Mouse (Mus musculus): ENCODE measurements around the gene Tctn3. TPM values are rescaled to one million over a fixed set of nuclear protein-coding genes. Genes with fewer than 3 reads are reported as not detected.

Tctn3 gene
- polyA plus RNA-seq, 1 experiment from 2014 or later: 10.6 TPM

DNA sequence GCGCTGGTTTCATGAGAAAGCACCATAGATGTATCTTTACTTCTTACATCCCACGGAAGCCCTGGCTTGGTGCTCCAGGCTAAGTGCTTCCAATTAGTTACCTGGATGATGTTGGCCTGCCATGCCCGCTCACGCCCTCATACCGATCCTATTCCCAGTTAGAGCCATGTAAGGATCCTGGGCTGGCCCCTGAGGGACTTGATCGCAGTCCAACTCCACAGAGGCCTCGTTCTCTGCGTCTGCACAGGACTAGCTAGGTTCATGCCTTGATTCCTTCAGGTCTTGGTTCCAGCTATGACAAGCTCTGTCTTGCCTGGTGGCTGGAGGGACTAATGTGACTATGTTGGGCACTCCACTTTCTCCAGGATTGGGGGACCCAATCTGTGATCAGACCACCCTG is 56.9 kb downstream of the Tctn3 start:
- no peak for ATAC-seq
- no peaks in the 10 kb centered on the region for H3K9me3 ChIP-seq (ENCODE audit: control insufficient read depth, low read length)
- no peak overlapping the region for H3K4me3 ChIP-seq (ENCODE audit: low read length)
- H3K4me1 ChIP-seq (ENCODE audit: control insufficient read depth, insufficient read depth, low read length): peaks cover 12% of the 10 kb centered on the region; the same call in 1 of the 2 replicates
- peaks cover 26% of the 10 kb centered on the region for H3K36me3 ChIP-seq (ENCODE audit: control insufficient read depth, insufficient read depth, low read length)
- H3K27ac ChIP-seq (ENCODE audit: low read length): no peak overlapping the region
- no peak overlapping the region for H3K9ac ChIP-seq (ENCODE audit: low read depth, low read length)
- H3K27me3 ChIP-seq (replicated peaks; ENCODE audit: control insufficient read depth, insufficient read depth, low read length): no peaks in the 10 kb centered on the region
- no peak overlapping the region for H3K4me2 ChIP-seq (ENCODE audit: low read depth, low read length)
- 95% methylated on average over 8 of the region's 8 CpGs for WGBS

DNA sequence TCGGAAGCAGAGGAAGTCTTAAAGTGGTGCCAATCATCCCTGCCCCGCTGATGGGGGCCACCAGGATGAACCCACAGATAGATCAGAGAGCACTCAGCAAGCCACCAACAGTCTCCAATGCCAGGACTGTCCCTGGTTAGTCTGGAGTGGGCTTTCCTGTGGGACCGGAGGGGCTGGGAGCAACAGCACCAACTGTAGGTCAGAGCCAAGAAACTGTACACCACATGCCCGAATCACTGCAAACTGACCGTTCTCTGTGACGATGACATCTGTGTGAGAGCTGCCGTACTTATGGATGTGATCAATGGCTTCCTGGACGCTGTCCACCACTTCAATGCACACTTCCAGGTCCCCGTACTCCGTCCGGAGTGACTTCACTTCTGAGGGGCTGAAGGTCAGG is 57.7 kb downstream of the Tctn3 start:
- WGBS: 58% methylated on average over 11 of the region's 11 CpGs
- no peak overlapping the region for H3K9ac ChIP-seq (ENCODE audit: low read depth, low read length)
- H3K27ac ChIP-seq (ENCODE audit: low read length): peak overlapping the region; percentile 66
- no peaks in the 10 kb centered on the region for H3K27me3 ChIP-seq (replicated peaks; ENCODE audit: control insufficient read depth, insufficient read depth, low read length)
- no peaks in the 10 kb centered on the region for H3K9me3 ChIP-seq (ENCODE audit: control insufficient read depth, low read length)
- no peak overlapping the region for H3K4me2 ChIP-seq (ENCODE audit: low read depth, low read length)
- peaks cover 26% of the 10 kb centered on the region for H3K36me3 ChIP-seq (ENCODE audit: control insufficient read depth, insufficient read depth, low read length)
- H3K4me1 ChIP-seq (ENCODE audit: control insufficient read depth, insufficient read depth, low read length): peaks cover 12% of the 10 kb centered on the region; the same call in 1 of the 2 replicates
- H3K4me3 ChIP-seq (ENCODE audit: low read length): no peak overlapping the region
- ATAC-seq: no peak

DNA sequence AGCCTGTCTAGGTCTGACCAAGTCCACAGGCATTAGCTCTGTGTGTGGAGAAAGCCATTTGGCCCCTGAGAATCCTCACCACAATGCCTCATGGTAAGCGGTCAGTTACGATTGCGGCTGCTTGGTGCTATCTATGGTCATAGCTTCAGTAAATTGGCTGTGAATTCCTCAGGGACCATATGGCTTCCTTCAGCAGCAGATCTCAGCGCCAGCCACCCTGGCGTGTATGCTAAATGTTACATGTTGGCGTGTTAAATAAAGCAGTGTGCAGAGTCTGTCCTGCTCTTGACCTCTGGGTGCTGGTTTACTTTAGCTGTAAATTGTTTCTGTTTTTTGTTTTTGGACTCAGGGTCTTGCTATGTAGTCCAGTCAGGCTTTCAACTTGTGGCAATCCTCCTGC is 58.2 kb downstream of the Tctn3 start:
- no peak overlapping the region for H3K4me3 ChIP-seq (ENCODE audit: low read length)
- 66% methylated on average over 6 of the region's 6 CpGs for WGBS
- no peaks in the 10 kb centered on the region for H3K27me3 ChIP-seq (replicated peaks; ENCODE audit: control insufficient read depth, insufficient read depth, low read length)
- peak overlapping the region; percentile 66 for H3K27ac ChIP-seq (ENCODE audit: low read length)
- H3K9me3 ChIP-seq (ENCODE audit: control insufficient read depth, low read length): no peaks in the 10 kb centered on the region
- H3K9ac ChIP-seq (ENCODE audit: low read depth, low read length): no peak overlapping the region
- H3K4me1 ChIP-seq (ENCODE audit: control insufficient read depth, insufficient read depth, low read length): peaks cover 12% of the 10 kb centered on the region; the same call in 1 of the 2 replicates
- peaks cover 26% of the 10 kb centered on the region for H3K36me3 ChIP-seq (ENCODE audit: control insufficient read depth, insufficient read depth, low read length)
- peak; percentile 70 for ATAC-seq
- H3K4me2 ChIP-seq (ENCODE audit: low read depth, low read length): no peak overlapping the region

DNA sequence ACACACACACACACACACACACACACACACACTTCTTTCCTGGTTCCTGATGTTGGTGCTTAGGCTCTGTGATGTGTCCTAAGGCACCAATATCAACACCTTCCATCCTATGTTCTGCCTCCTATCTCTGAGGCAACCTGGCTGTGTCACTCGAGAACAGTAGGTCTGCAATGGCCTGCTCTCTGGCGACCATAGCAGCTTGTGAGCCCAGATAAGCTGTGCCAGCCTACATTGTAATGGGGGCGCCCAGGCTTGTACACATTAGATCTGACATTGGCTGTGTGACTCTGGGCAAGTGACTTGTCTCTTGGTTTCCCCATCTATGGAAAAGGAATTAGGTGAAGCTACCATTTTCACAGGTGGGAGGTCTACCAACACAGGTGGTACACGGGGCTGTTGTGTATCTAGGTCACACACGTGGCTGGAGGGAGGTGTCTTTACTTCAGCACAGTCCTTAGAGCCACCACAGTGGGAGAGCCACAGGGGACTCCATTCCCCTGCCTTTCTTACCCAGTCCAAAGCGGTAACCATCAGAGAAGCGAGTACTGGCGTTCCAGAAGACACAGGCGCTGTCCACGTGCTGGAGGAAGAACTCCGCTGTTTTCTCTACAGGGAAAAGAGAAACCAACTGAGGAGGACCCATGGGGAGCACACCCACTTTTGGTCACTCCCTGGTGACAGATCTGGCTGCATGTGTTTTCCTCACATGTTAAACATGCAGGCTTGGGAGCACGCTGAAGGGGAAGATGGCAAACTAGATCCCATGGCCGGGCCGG is 58.8 kb downstream of the Tctn3 start:
- Histone ChIP-seq H3K9ac (ENCODE audit: low read depth, low read length) (no peak overlapping the region), H3K27ac (ENCODE audit: low read length) (peak overlapping the region; percentile 21; the same call in 1 of the 2 replicates), H3K27me3 (replicated peaks; ENCODE audit: control insufficient read depth, insufficient read depth, low read length) (no peaks in the 10 kb centered on the region), H3K4me1 (ENCODE audit: control insufficient read depth, insufficient read depth, low read length) (peaks cover 12% of the 10 kb centered on the region; the same call in 1 of the 2 replicates), H3K36me3 (ENCODE audit: control insufficient read depth, insufficient read depth, low read length) (peaks cover 26% of the 10 kb centered on the region), H3K9me3 (ENCODE audit: control insufficient read depth, low read length) (no peaks in the 10 kb centered on the region), H3K4me3 (ENCODE audit: low read length) (no peak overlapping the region), H3K4me2 (ENCODE audit: low read depth, low read length) (no peak overlapping the region)
- 81% methylated on average over 14 of the region's 14 CpGs for WGBS
- no peak for ATAC-seq

DNA sequence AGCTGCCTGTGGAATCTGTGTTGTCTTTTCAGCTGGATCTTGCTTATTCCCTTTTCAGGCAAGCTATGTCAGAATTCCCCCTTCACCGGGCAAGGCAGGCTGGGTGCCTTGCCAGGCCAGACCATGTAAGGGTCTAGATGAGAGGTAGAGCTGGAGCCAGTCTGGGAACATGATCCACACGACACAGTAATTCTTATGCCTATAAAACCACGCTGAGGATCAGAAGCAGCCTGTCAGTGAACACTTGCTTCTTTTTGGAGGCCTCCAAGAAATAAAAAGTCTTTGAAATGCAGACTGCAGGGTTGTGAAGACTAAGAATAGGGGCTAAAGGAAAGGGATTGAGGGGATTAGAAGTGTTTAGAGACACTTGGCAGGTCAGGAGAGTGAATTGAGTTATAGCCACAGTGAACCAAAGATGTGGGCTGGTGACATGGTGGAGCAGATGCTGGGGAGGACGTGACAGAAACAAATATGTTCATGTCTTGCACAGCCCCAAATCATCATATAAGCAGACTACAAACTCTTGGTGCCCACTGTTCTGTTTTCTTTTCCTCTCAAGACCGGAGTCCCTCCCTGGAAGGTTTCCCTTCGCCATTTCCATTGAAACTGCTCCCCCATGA is 62.4 kb downstream of the Tctn3 start:
- no peak overlapping the region for H3K4me3 ChIP-seq (ENCODE audit: low read length)
- no peak overlapping the region for H3K9ac ChIP-seq (ENCODE audit: low read depth, low read length)
- no peaks in the 10 kb centered on the region for H3K27me3 ChIP-seq (replicated peaks; ENCODE audit: control insufficient read depth, insufficient read depth, low read length)
- H3K36me3 ChIP-seq (ENCODE audit: control insufficient read depth, insufficient read depth, low read length): peaks cover 3% of the 10 kb centered on the region; the same call in 1 of the 2 replicates
- no peak overlapping the region for H3K4me2 ChIP-seq (ENCODE audit: low read depth, low read length)
- peak; percentile 19; the same call in 1 of the 2 replicates for ATAC-seq
- peak overlapping the region; percentile 72 for H3K27ac ChIP-seq (ENCODE audit: low read length)
- peaks cover 5% of the 10 kb centered on the region; the same call in 1 of the 2 replicates for H3K4me1 ChIP-seq (ENCODE audit: control insufficient read depth, insufficient read depth, low read length)
- WGBS: 64% methylated on average over 6 of the region's 6 CpGs
- H3K9me3 ChIP-seq (ENCODE audit: control insufficient read depth, low read length): no peaks in the 10 kb centered on the region

DNA sequence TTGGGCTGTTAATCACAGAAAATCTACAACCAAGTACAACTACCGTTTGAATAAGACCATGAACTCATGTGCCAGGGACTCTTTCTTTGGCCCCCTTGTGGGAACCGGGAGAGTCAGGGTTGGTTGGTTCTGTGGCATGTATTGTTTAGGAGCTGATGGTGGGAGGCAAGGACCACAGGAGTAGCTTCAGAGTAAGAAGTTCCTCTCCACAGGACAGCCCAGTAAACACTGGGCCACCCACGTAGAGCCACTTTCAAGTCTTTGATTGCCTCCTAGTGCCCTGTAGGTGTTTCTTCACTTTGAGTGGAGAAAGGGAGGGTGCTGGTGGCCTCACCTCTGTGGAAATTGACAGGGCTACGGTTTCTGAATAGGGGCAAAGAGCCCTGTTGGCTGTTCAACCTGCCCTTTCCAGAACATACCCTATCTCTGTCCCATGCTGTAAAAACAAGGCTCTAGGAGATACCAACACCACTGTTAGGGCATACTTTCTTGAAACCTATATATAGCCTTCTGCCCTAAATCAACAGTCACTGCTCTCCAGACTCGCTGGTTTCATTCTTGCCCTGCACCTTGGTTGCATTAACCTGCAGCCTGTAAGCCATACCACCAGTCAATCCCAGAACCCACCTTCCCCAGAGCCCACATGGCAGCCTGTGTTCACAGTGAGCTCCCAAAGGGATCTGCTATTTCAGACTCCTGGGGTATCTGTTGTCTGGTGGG is 63.1 kb downstream of the Tctn3 start:
- H3K27ac ChIP-seq (ENCODE audit: low read length): peak overlapping the region; percentile 72
- peaks cover 3% of the 10 kb centered on the region; the same call in 1 of the 2 replicates for H3K36me3 ChIP-seq (ENCODE audit: control insufficient read depth, insufficient read depth, low read length)
- H3K4me1 ChIP-seq (ENCODE audit: control insufficient read depth, insufficient read depth, low read length): no peaks in the 10 kb centered on the region
- no peaks in the 10 kb centered on the region for H3K27me3 ChIP-seq (replicated peaks; ENCODE audit: control insufficient read depth, insufficient read depth, low read length)
- 32% methylated on average over 5 of the region's 5 CpGs for WGBS
- no peak overlapping the region for H3K4me2 ChIP-seq (ENCODE audit: low read depth, low read length)
- H3K9ac ChIP-seq (ENCODE audit: low read depth, low read length): no peak overlapping the region
- no peaks in the 10 kb centered on the region for H3K9me3 ChIP-seq (ENCODE audit: control insufficient read depth, low read length)
- no peak overlapping the region for H3K4me3 ChIP-seq (ENCODE audit: low read length)
- peak; percentile 4; the same call in 1 of the 2 replicates for ATAC-seq

DNA sequence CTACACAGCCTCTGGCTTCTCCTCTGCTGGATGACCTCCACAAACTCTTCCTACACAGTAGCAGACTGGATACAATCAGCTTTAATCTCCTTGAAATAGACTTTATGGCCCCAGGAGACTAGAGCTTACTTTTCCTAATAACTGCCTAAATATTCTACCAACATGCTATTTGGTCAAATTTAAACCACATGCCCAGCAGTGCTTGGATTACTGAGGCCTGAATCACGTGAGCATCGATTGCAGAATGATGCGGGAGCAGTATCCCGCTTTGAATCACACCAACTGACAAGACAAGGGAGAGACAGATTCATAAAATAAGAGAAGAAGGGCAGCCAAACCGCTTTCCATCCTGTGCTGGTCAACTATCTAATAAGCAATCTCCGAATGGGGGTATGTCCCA is 63.6 kb downstream of the Tctn3 start:
- no peaks in the 10 kb centered on the region for H3K27me3 ChIP-seq (replicated peaks; ENCODE audit: control insufficient read depth, insufficient read depth, low read length)
- H3K9me3 ChIP-seq (ENCODE audit: control insufficient read depth, low read length): no peaks in the 10 kb centered on the region
- no peak overlapping the region for H3K9ac ChIP-seq (ENCODE audit: low read depth, low read length)
- H3K4me2 ChIP-seq (ENCODE audit: low read depth, low read length): no peak overlapping the region
- 84% methylated on average over 6 of the region's 6 CpGs for WGBS
- no peak for ATAC-seq
- no peak overlapping the region for H3K4me3 ChIP-seq (ENCODE audit: low read length)
- no peaks in the 10 kb centered on the region for H3K4me1 ChIP-seq (ENCODE audit: control insufficient read depth, insufficient read depth, low read length)
- H3K36me3 ChIP-seq (ENCODE audit: control insufficient read depth, insufficient read depth, low read length): 0 out of 2 replicates have a peak, but pooled peaks cover 3% of the 10 kb centered on the region
- peak overlapping the region; percentile 72 for H3K27ac ChIP-seq (ENCODE audit: low read length)

All from intestine, embryonic 16.5 days (tissue).